In genomic region chr8:61621300-61621699, GRCm38 (mm10) we compare ENCODE assay signal across 29 mouse cellular contexts.
DNase-seq lines count a peak whose midpoint lies in the region; ATAC-seq and TF ChIP-seq lines count a peak whose summit lies in the region.
"Had no signal": no experiment of that assay in that cellular context is flagged by ENCODE, and none has a peak within 500 bp of the region (broad histone marks: within the 10 kb centered on the region; RNA-seq: fewer than 3 reads in every experiment).

No protein-coding gene starts in this region.

- no peak for TF ChIP-seq POLR2A in myocyte (IDR thresholded peaks at IDR 0.05; ENCODE audit: insufficient read length, low read depth)

- H3K9me3 ChIP-seq in heart, postnatal 0 days (replicated peaks; ENCODE audit: control insufficient read depth, low read length) = no peaks in the 10 kb centered on the region
- H3K9me3 ChIP-seq: forebrain, embryonic 13.5 days; hindbrain, embryonic 10.5 days; limb, embryonic 13.5 days; liver, embryonic 12.5 days; neural tube, embryonic 15.5 days had no signal

- peak overlapping the region; percentile 26; the same call in 1 of the 2 replicates for H3K27ac ChIP-seq in heart, postnatal 0 days (ENCODE audit: low read depth)
- H3K27ac ChIP-seq: forebrain, embryonic 13.5 days; gastrocnemius, adult 2 months; hindbrain, embryonic 10.5 days; hindbrain, postnatal 0 days; layer of hippocampus, adult 2 months; limb, embryonic 13.5 days; liver, embryonic 12.5 days; neural tube, embryonic 15.5 days had no signal

- H3K79me2 ChIP-seq in myocyte (ENCODE audit: control insufficient read depth, insufficient read depth) = no peaks in the 10 kb centered on the region

- no peaks in the 10 kb centered on the region; the same call in 1 of the 2 replicates for H3K36me3 ChIP-seq in heart, postnatal 0 days (replicated peaks; ENCODE audit: control insufficient read depth, insufficient read depth, low read length)
- no peaks in the 10 kb centered on the region for H3K36me3 ChIP-seq in myocyte (ENCODE audit: control insufficient read depth, insufficient read depth)
- H3K36me3 ChIP-seq: hindbrain, embryonic 10.5 days; limb, embryonic 13.5 days; liver, embryonic 12.5 days; neural tube, embryonic 15.5 days had no signal

- TF ChIP-seq EP300 in heart, postnatal 0 days (IDR thresholded peaks at IDR 0.05; ENCODE audit: low read depth) = no peak

- no peak overlapping the region for H3K9ac ChIP-seq in heart, postnatal 0 days (replicated peaks; ENCODE audit: low read depth, low read length)
- H3K9ac ChIP-seq: forebrain, embryonic 13.5 days; limb, embryonic 13.5 days; liver, embryonic 12.5 days; neural tube, embryonic 15.5 days had no signal

- peaks cover 36% of the 10 kb centered on the region for H3K4me1 ChIP-seq in heart, postnatal 0 days (ENCODE audit: control insufficient read depth, insufficient read depth)

- H3ac ChIP-seq in myocyte (ENCODE audit: control insufficient read depth, insufficient read length) = no peak overlapping the region

- TF ChIP-seq CTCF in heart, postnatal 0 days (IDR thresholded peaks at IDR 0.05; ENCODE audit: low read depth) = no peak

- no peak overlapping the region for H3K4me3 ChIP-seq in heart, postnatal 0 days (ENCODE audit: low read depth, low read length)
- H3K4me3 ChIP-seq in myocyte = no peak overlapping the region
- H3K4me3 ChIP-seq: forebrain, embryonic 13.5 days; gastrocnemius, adult 2 months; hindbrain, embryonic 10.5 days; layer of hippocampus, adult 2 months; limb, embryonic 13.5 days; liver, embryonic 12.5 days; neural tube, embryonic 15.5 days had no signal

- no peak overlapping the region for H3K4me2 ChIP-seq in heart, postnatal 0 days (ENCODE audit: low read depth, low read length)
- H3K4me2 ChIP-seq in myocyte (ENCODE audit: low read depth) = peak overlapping the region; percentile 55
- H3K4me2 ChIP-seq: forebrain, embryonic 13.5 days; limb, embryonic 13.5 days; liver, embryonic 12.5 days; neural tube, embryonic 15.5 days had no signal

- ATAC-seq in heart, postnatal 0 days (ENCODE audit: insufficient read depth, low read depth) = no peak
- ATAC-seq in common myeloid progenitor, adult 5-6 weeks (replicated peaks; ENCODE audit: low read depth, poor library complexity, severe bottlenecking) = peak; percentile 61
- ATAC-seq: activated CD4-positive, CD25-positive, alpha-beta regulatory T cell, adult 4 months; CD4-positive, CD25-positive, alpha-beta regulatory T cell, adult 4 months; forebrain, embryonic 13.5 days; hindbrain, postnatal 0 days; intestine, postnatal 0 days; liver, embryonic 12.5 days; midbrain, embryonic 16.5 days had no signal

- no peaks in the 10 kb centered on the region for H3K27me3 ChIP-seq in heart, postnatal 0 days (ENCODE audit: control insufficient read depth, insufficient read depth, low read length)
- H3K27me3 ChIP-seq in myocyte (ENCODE audit: control insufficient read depth, insufficient read depth, insufficient read length) = no peaks in the 10 kb centered on the region
- H3K27me3 ChIP-seq: forebrain, embryonic 13.5 days; limb, embryonic 13.5 days; liver, embryonic 12.5 days; neural tube, embryonic 15.5 days had no signal

- 53% methylated on average over 3 of the region's 3 CpGs for WGBS in heart, postnatal 0 days

- DNase-seq in heart, postnatal 0 days (ENCODE audit: low spot score) = peak; percentile 23
- DNase-seq in heart, adult 18-20 months = no peak
- DNase-seq in MEL-GATA-1-ER (ENCODE audit: extremely low read depth, low read depth) = peak; percentile 15
- no peak for DNase-seq in urinary bladder, postnatal 36 days (ENCODE audit: low spot score in 2 of 2)
- no peak for DNase-seq in right cerebral cortex, postnatal 4 days
- DNase-seq: adrenal gland, adult 8-10 months; cerebellum, adult 8-10 months; cerebellum, postnatal 36 days; gastrocnemius, adult 2 months; kidney, postnatal 25 days; layer of hippocampus, postnatal 36 days; lung, adult 18-20 months; lung, postnatal 10 days; right cerebral cortex, adult 18-20 months; thymus, adult 2 months; thymus, postnatal 4 days had no signal

TF ChIP-seq in myocyte, 11 proteins besides CTCF, POLR2A, EP300 and RAD21:
- TF ChIP-seq TCF3 (IDR thresholded peaks at IDR 0.05; ENCODE audit: insufficient read length, low read depth) (no peak), CEBPB (IDR thresholded peaks at IDR 0.05; ENCODE audit: insufficient read depth, poor library complexity, severe bottlenecking) (peak; percentile 11; the same call in 1 of the 2 replicates)

Comparison
In these comparisons a context has a peak if more than half of its experiments do, and no peak if none do; other contexts are left out.
1. DNase-seq: peak in heart, postnatal 0 days (single experiment) and MEL-GATA-1-ER (single experiment); none in heart, adult 18-20 months (0 of 2), urinary bladder, postnatal 36 days (0 of 2) and right cerebral cortex, postnatal 4 days (single experiment).